Mouse (Mus musculus) small intestine, adult 2 months (tissue): ENCODE measurements around the gene Dnaaf2. TPM values are rescaled to one million over a fixed set of nuclear protein-coding genes. Genes with fewer than 3 reads are reported as not detected.

Source experiments
- H3K27ac ChIP-seq: fragments of 200-500 bp; 2 replicates; pipeline ENCODE4 v1.5.1; 2012; ENCODE audit warnings: low read depth, low read length, control low read depth, inconsistent platforms; ENCODE audit not compliant: insufficient read depth
- H3K27me3 ChIP-seq: fragments of 200-500 bp; 2 replicates; pipeline ENCODE4 v1.6.1; 2012; ENCODE audit warnings: mild to moderate bottlenecking, moderate library complexity, low read length, inconsistent platforms; ENCODE audit not compliant: control insufficient read depth, insufficient read depth
- H3K36me3 ChIP-seq: fragments of 200-500 bp; 2 replicates; pipeline ENCODE4 v1.6.1; 2012; ENCODE audit warnings: mild to moderate bottlenecking, low read length, control low read depth, inconsistent platforms; ENCODE audit not compliant: control insufficient read depth, insufficient read depth
- H3K4me1 ChIP-seq: fragments of 200-500 bp; 2 replicates; pipeline ENCODE4 v1.6.1; 2012; ENCODE audit warnings: low read length, inconsistent platforms, mixed read lengths; ENCODE audit not compliant: control insufficient read depth, insufficient read depth, insufficient read length
- H3K4me3 ChIP-seq: fragments of 200-500 bp; 2 replicates; pipeline ENCODE4 v1.5.1; 2012; ENCODE audit warnings: low read depth, mild to moderate bottlenecking, control low read depth, inconsistent platforms, low read length, moderate library complexity
- CTCF ChIP-seq: fragments of 200-500 bp; IDR thresholded peaks from 2 replicates; pipeline ENCODE4 v1.5.1; 2012; ENCODE audit warnings: low read depth, mild to moderate bottlenecking, control low read depth, inconsistent platforms, low read length, moderate library complexity, mixed read lengths; ENCODE audit not compliant: insufficient replicate concordance, insufficient read length; ENCODE audit errors: extremely low read depth
- POLR2A ChIP-seq: fragments of 200-500 bp; IDR thresholded peaks from 2 replicates; pipeline ENCODE4 v1.6.1; 2012; ENCODE audit warnings: low read depth, mild to moderate bottlenecking, control low read depth, inconsistent platforms, low read length, moderate library complexity
- WGBS: fragments of 180-500 bp; shearing (Covaris S2); methylation state at CpG from one replicate; pipeline ENCODE4 v1.1.7; 2018; 5-methylcytosine and 5-hydroxymethylcytosine counted together
- polyA plus RNA-seq: library from polyadenylated mRNA; depleted of rRNA; stranded (reverse); fragments of >200 nt; gene quantifications from 2 replicates; pipeline ENCODE4 v1.2.3, GENCODE M21; 2012

Dnaaf2 gene
- polyA plus RNA-seq, 1 experiment = 0.93 TPM

GRCm38 (mm10) chr12:69197378-69198163 is 658 bp downstream of the Dnaaf2 start:
- TF ChIP-seq CTCF = no peak
- TF ChIP-seq POLR2A = no peak
- Histone ChIP-seq H3K4me3 (peak overlapping the region; percentile 80), H3K27me3 (no peaks in the 10 kb centered on the region), H3K36me3 (peaks cover 6% of the 10 kb centered on the region), H3K27ac (peak overlapping the region; percentile 60), H3K4me1 (peaks cover 2% of the 10 kb centered on the region; the same call in 1 of the 2 replicates)
- under 1% methylated on average over 94 of the region's 94 CpGs for WGBS

GRCm38 (mm10) chr12:69196444-69197377 is 1.5 kb downstream of the Dnaaf2 start, which contains the start of gene Gm49383:
TSS of gene Gm49383 (minus strand) at chr12:69197104.
- TF ChIP-seq CTCF (no peak), POLR2A (peak; percentile 57; the same call in 1 of the 2 replicates)
- peak within 1 kb of the TSS; percentile 80 for H3K4me3 ChIP-seq
- H3K27me3 ChIP-seq = no peaks in the 10 kb centered on the region
- H3K4me1 ChIP-seq = peaks cover 2% of the 10 kb centered on the region; the same call in 1 of the 2 replicates
- WGBS = under 1% methylated on average over 75 of the region's 75 CpGs
- H3K36me3 ChIP-seq = peaks cover 6% of the 10 kb centered on the region
- H3K27ac ChIP-seq = peak within 1 kb of the TSS; percentile 60

GRCm38 (mm10) chr12:69192637-69193036 is 5.6 kb downstream of the Dnaaf2 start:
- H3K4me3 ChIP-seq = no peak overlapping the region
- TF ChIP-seq POLR2A (no peak), CTCF (no peak)

GRCm38 (mm10) chr12:69191396-69191795 is 6.8 kb downstream of the Dnaaf2 start:
- peaks cover 7% of the 10 kb centered on the region; the same call in 1 of the 2 replicates for H3K4me1 ChIP-seq
- 84% methylated on average over 5 of the region's 5 CpGs for WGBS
- H3K36me3 ChIP-seq = peaks cover 8% of the 10 kb centered on the region
- no peaks in the 10 kb centered on the region for H3K27me3 ChIP-seq
- TF ChIP-seq POLR2A (no peak), CTCF (no peak)
- H3K4me3 ChIP-seq = no peak overlapping the region
- H3K27ac ChIP-seq = no peak overlapping the region

More at GRCm38 (mm10) chr12:69192637-69193036, 5.6 kb downstream of the Dnaaf2 start:
- no peaks in the 10 kb centered on the region for H3K27me3 ChIP-seq
- peaks cover 8% of the 10 kb centered on the region for H3K36me3 ChIP-seq
- no peak overlapping the region for H3K27ac ChIP-seq
- H3K4me1 ChIP-seq = no peaks in the 10 kb centered on the region; the same call in 1 of the 2 replicates
- 93% methylated on average over 2 of the region's 2 CpGs for WGBS

GRCm38 (mm10) chr12:69190522-69190921 is 7.7 kb downstream of the Dnaaf2 start:
- Histone ChIP-seq H3K36me3 (peaks cover 8% of the 10 kb centered on the region), H3K27me3 (no peaks in the 10 kb centered on the region), H3K4me1 (peaks cover 7% of the 10 kb centered on the region; the same call in 1 of the 2 replicates), H3K27ac (no peak overlapping the region), H3K4me3 (no peak overlapping the region)
- TF ChIP-seq CTCF = no peak
- no peak for TF ChIP-seq POLR2A
- WGBS = 94% methylated on average over 1 of the region's 1 CpGs

GRCm38 (mm10) chr12:69190074-69190473 is 8.2 kb downstream of the Dnaaf2 start:
- TF ChIP-seq POLR2A (no peak), CTCF (no peak)
- Histone ChIP-seq H3K4me3 (no peak overlapping the region), H3K4me1 (peaks cover 10% of the 10 kb centered on the region; the same call in 1 of the 2 replicates), H3K27ac (no peak overlapping the region), H3K36me3 (peaks cover 8% of the 10 kb centered on the region), H3K27me3 (no peaks in the 10 kb centered on the region)
- 88% methylated on average over 9 of the region's 9 CpGs for WGBS
